Mouse (Mus musculus) limb, embryonic 13.5 days (tissue): ENCODE results near the gene Litaf. TPM values are rescaled to one million over a fixed set of nuclear protein-coding genes. Genes with fewer than 3 reads are reported as not detected.

Experiments
- ATAC-seq: fragments of 200-750 bp; cut with Nextera tagmentation; 2 replicates; pipeline ENCODE4 v1.8.0; 2017; ENCODE audit warnings: low read depth, moderate number of reproducible peaks, moderate TSS enrichment; ENCODE audit not compliant: low FRiP score
- H3K27ac ChIP-seq: fragments of 300-500 bp; sonication (generic); 2 replicates; pipeline ENCODE4 v1.5.1; 2015; ENCODE audit warnings: inconsistent platforms, mild to moderate bottlenecking, moderate library complexity
- H3K27me3 ChIP-seq: fragments of 300-500 bp; sonication (generic); 2 replicates; pipeline ENCODE4 v1.6.1; 2015; ENCODE audit warnings: mild to moderate bottlenecking, inconsistent platforms
- H3K36me3 ChIP-seq: fragments of 300-500 bp; sonication (generic); 2 replicates; pipeline ENCODE4 v1.6.1; 2015; ENCODE audit warnings: inconsistent platforms, mild to moderate bottlenecking, moderate library complexity
- H3K4me1 ChIP-seq: fragments of 300-500 bp; sonication (generic); 2 replicates; pipeline ENCODE4 v1.6.1; 2015; ENCODE audit warnings: inconsistent platforms
- H3K4me2 ChIP-seq: fragments of 300-500 bp; sonication (generic); replicated peaks from 2 replicates; pipeline ENCODE4 v1.6.1; 2015; ENCODE audit warnings: inconsistent platforms, mild to moderate bottlenecking, moderate library complexity
- H3K4me3 ChIP-seq: fragments of 300-500 bp; sonication (generic); 2 replicates; pipeline ENCODE4 v1.5.1; 2015; ENCODE audit warnings: moderate library complexity, mild to moderate bottlenecking, inconsistent platforms
- H3K9ac ChIP-seq: fragments of 300-500 bp; sonication (generic); 2 replicates; pipeline ENCODE4 v1.6.1; 2015; ENCODE audit warnings: mild to moderate bottlenecking, inconsistent platforms
- H3K9me3 ChIP-seq: fragments of 300-500 bp; sonication (generic); 2 replicates; pipeline ENCODE4 v1.6.1; 2016; ENCODE audit warnings: inconsistent platforms
- WGBS: fragments of 180-500 bp; shearing (Covaris S2); methylation state at CpG from one replicate; pipeline ENCODE4 v1.1.7; 2015; 5-methylcytosine and 5-hydroxymethylcytosine counted together
- polyA plus RNA-seq: library from polyadenylated mRNA; unstranded; fragments of >200 nt; fragmentation: Nextera tagmentation; extraction: Ambion mirVana; gene quantifications from 2 replicates; pipeline ENCODE4 v1.2.1, GENCODE M21; 2015

The Litaf gene
- polyA plus RNA-seq, 1 experiment from 2014 or later, result 103 TPM

- Histone ChIP-seq H3K27me3 (no peaks in the 10 kb centered on the region), H3K9ac (no peak overlapping the region), H3K4me3 (no peak overlapping the region), H3K27ac (no peak overlapping the region), H3K4me1 (no peaks in the 10 kb centered on the region), H3K9me3 (no peaks in the 10 kb centered on the region), H3K36me3 (no peaks in the 10 kb centered on the region), H3K4me2 (no peak overlapping the region)
- no peak for ATAC-seq
- WGBS, result 78% methylated on average over 9 of the region's 9 CpGs
Measured at GRCm38 (mm10) chr16:10998224-10998623, 67.7 kb downstream of the Litaf start.

- no peak overlapping the region for H3K9ac ChIP-seq
- ATAC-seq, result no peak
Measured at GRCm38 (mm10) chr16:10996576-10996975, 69.4 kb downstream of the Litaf start.

GRCm38 (mm10) chr16:10993032-10993744, 72.8 kb downstream of the Litaf start:
- Histone ChIP-seq H3K9me3 (peaks cover 7% of the 10 kb centered on the region; the same call in 1 of the 2 replicates), H3K27ac (peak overlapping the region; percentile 92), H3K4me1 (peaks cover 20% of the 10 kb centered on the region), H3K4me3 (peak overlapping the region; percentile 83), H3K9ac (peak overlapping the region; percentile 88), H3K4me2 (peak overlapping the region; percentile 77), H3K36me3 (peaks cover 22% of the 10 kb centered on the region), H3K27me3 (no peaks in the 10 kb centered on the region)
- 6% methylated on average over 35 of the region's 35 CpGs for WGBS
- peak; percentile 94 for ATAC-seq

More at GRCm38 (mm10) chr16:10996576-10996975, 69.4 kb downstream of the Litaf start:
- H3K27ac ChIP-seq, result no peak overlapping the region
- no peak overlapping the region for H3K4me3 ChIP-seq
- no peaks in the 10 kb centered on the region for H3K9me3 ChIP-seq
- no peak overlapping the region for H3K4me2 ChIP-seq
- 87% methylated on average over 4 of the region's 4 CpGs for WGBS
- peaks cover 5% of the 10 kb centered on the region for H3K4me1 ChIP-seq
- H3K36me3 ChIP-seq, result no peaks in the 10 kb centered on the region
- no peaks in the 10 kb centered on the region for H3K27me3 ChIP-seq

- H3K27ac ChIP-seq, result peak overlapping the region; percentile 92
Measured at GRCm38 (mm10) chr16:10992090-10993031, 73.6 kb downstream of the Litaf start.

GRCm38 (mm10) chr16:10991737-10992089, 74.2 kb downstream of the Litaf start:
- peak overlapping the region; percentile 88 for H3K9ac ChIP-seq
- peak overlapping the region; percentile 77 for H3K4me2 ChIP-seq
- WGBS, result 58% methylated on average over 5 of the region's 5 CpGs
- H3K27ac ChIP-seq, result 0 out of 2 replicates have a peak overlapping the region, but pooled peaks have one; percentile 23
- no peaks in the 10 kb centered on the region for H3K27me3 ChIP-seq
- peaks cover 22% of the 10 kb centered on the region for H3K36me3 ChIP-seq
- no peak for ATAC-seq
- peak overlapping the region; percentile 83 for H3K4me3 ChIP-seq
- H3K4me1 ChIP-seq, result peaks cover 20% of the 10 kb centered on the region
- peaks cover 7% of the 10 kb centered on the region; the same call in 1 of the 2 replicates for H3K9me3 ChIP-seq

More at GRCm38 (mm10) chr16:10992090-10993031, 73.6 kb downstream of the Litaf start:
- peak overlapping the region; percentile 88 for H3K9ac ChIP-seq
- H3K36me3 ChIP-seq, result peaks cover 22% of the 10 kb centered on the region
- no peaks in the 10 kb centered on the region for H3K27me3 ChIP-seq
- H3K4me2 ChIP-seq, result peak overlapping the region; percentile 77
- WGBS, result under 1% methylated on average over 52 of the region's 52 CpGs
- ATAC-seq, result peak; percentile 66
- H3K4me3 ChIP-seq, result peak overlapping the region; percentile 83
- H3K4me1 ChIP-seq, result peaks cover 20% of the 10 kb centered on the region
- peaks cover 7% of the 10 kb centered on the region; the same call in 1 of the 2 replicates for H3K9me3 ChIP-seq

- H3K9ac ChIP-seq, result no peak overlapping the region
- H3K4me3 ChIP-seq, result no peak overlapping the region
- H3K36me3 ChIP-seq, result peaks cover 22% of the 10 kb centered on the region
- WGBS, result 84% methylated on average over 4 of the region's 4 CpGs
- peak overlapping the region; percentile 77 for H3K4me2 ChIP-seq
- peaks cover 7% of the 10 kb centered on the region; the same call in 1 of the 2 replicates for H3K9me3 ChIP-seq
- H3K27me3 ChIP-seq, result no peaks in the 10 kb centered on the region
- H3K4me1 ChIP-seq, result peaks cover 20% of the 10 kb centered on the region
- no peak for ATAC-seq
- H3K27ac ChIP-seq, result no peak overlapping the region
Measured at GRCm38 (mm10) chr16:10990763-10991162, 75.2 kb downstream of the Litaf start.

GRCm38 (mm10) chr16:10989896-10990295, 76.1 kb downstream of the Litaf start:
- Histone ChIP-seq H3K4me3 (no peak overlapping the region), H3K4me1 (peaks cover 20% of the 10 kb centered on the region), H3K27me3 (no peaks in the 10 kb centered on the region), H3K27ac (no peak overlapping the region), H3K4me2 (no peak overlapping the region), H3K9me3 (peaks cover 7% of the 10 kb centered on the region; the same call in 1 of the 2 replicates), H3K9ac (no peak overlapping the region), H3K36me3 (peaks cover 22% of the 10 kb centered on the region)
- ATAC-seq, result no peak
- 89% methylated on average over 4 of the region's 4 CpGs for WGBS

GRCm38 (mm10) chr16:10989361-10989760, 76.6 kb downstream of the Litaf start:
- Histone ChIP-seq H3K4me1 (peaks cover 20% of the 10 kb centered on the region), H3K4me2 (no peak overlapping the region), H3K27ac (no peak overlapping the region), H3K27me3 (no peaks in the 10 kb centered on the region), H3K36me3 (peaks cover 22% of the 10 kb centered on the region), H3K4me3 (no peak overlapping the region), H3K9ac (no peak overlapping the region), H3K9me3 (peaks cover 7% of the 10 kb centered on the region; the same call in 1 of the 2 replicates)
- no peak for ATAC-seq
- 96% methylated on average over 6 of the region's 6 CpGs for WGBS

- H3K36me3 ChIP-seq, result peaks cover 22% of the 10 kb centered on the region
- H3K27me3 ChIP-seq, result no peaks in the 10 kb centered on the region
- peaks cover 7% of the 10 kb centered on the region; the same call in 1 of the 2 replicates for H3K9me3 ChIP-seq
- ATAC-seq, result no peak
- H3K27ac ChIP-seq, result no peak overlapping the region
- H3K4me3 ChIP-seq, result no peak overlapping the region
- WGBS, result 74% methylated on average over 9 of the region's 9 CpGs
- no peak overlapping the region for H3K9ac ChIP-seq
- H3K4me2 ChIP-seq, result no peak overlapping the region
- H3K4me1 ChIP-seq, result peaks cover 27% of the 10 kb centered on the region
Measured at GRCm38 (mm10) chr16:10988261-10988660, 77.7 kb downstream of the Litaf start.

- Histone ChIP-seq H3K4me3 (no peak overlapping the region), H3K4me2 (no peak overlapping the region), H3K9ac (no peak overlapping the region), H3K36me3 (peaks cover 5% of the 10 kb centered on the region), H3K27me3 (no peaks in the 10 kb centered on the region), H3K27ac (no peak overlapping the region), H3K9me3 (no peaks in the 10 kb centered on the region), H3K4me1 (peaks cover 31% of the 10 kb centered on the region)
- no peak for ATAC-seq
- 69% methylated on average over 5 of the region's 5 CpGs for WGBS
Measured at GRCm38 (mm10) chr16:10984534-10984933, 81.4 kb downstream of the Litaf start.

- no peak overlapping the region for H3K27ac ChIP-seq
- H3K36me3 ChIP-seq, result peaks cover 8% of the 10 kb centered on the region; the same call in 1 of the 2 replicates
- WGBS, result 70% methylated on average over 7 of the region's 7 CpGs
- H3K4me3 ChIP-seq, result no peak overlapping the region
- peaks cover 33% of the 10 kb centered on the region for H3K4me1 ChIP-seq
- no peak overlapping the region for H3K9ac ChIP-seq
- H3K9me3 ChIP-seq, result no peaks in the 10 kb centered on the region
- H3K4me2 ChIP-seq, result no peak overlapping the region
- no peaks in the 10 kb centered on the region for H3K27me3 ChIP-seq
- no peak for ATAC-seq
Measured at GRCm38 (mm10) chr16:10981493-10982070, 84.4 kb downstream of the Litaf start.
